Mouse (Mus musculus): ENCODE data around the gene Tapbp.

- TF ChIP-seq CTCF (IDR thresholded peaks at IDR 0.05; ENCODE audit: control insufficient read depth, insufficient read depth, insufficient read length): no peak
- TF ChIP-seq USF1 (IDR thresholded peaks at IDR 0.05; ENCODE audit: low read depth): no peak
- no peak for TF ChIP-seq MAX (IDR thresholded peaks at IDR 0.05)
- no peak for TF ChIP-seq CEBPB (IDR thresholded peaks at IDR 0.05; ENCODE audit: low read depth)
Measured at GRCm38 (mm10) chr17:33874411-33874810, 41.3 kb upstream of the Tapbp start.
